Mouse (Mus musculus) heart, postnatal 0 days (tissue): ENCODE measurements around the gene Cabp2.

ENCODE experiments used
- CTCF ChIP-seq: IDR thresholded peaks from 2 replicates; pipeline ENCODE4 v1.5.1; 2016; ENCODE audit warnings: antibody characterized with exemption, control low read depth, low read depth
- EP300 ChIP-seq: IDR thresholded peaks from 2 replicates; pipeline ENCODE4 v1.6.1; 2016; ENCODE audit warnings: antibody characterized with exemption, low read depth

- TF ChIP-seq CTCF = no peak
- no peak for TF ChIP-seq EP300
Measured at GRCm38 (mm10) chr19:4055216-4055946, 26.0 kb upstream of the Cabp2 start.
